Mouse (Mus musculus) left cerebral cortex, adult 2 months (tissue): ENCODE results near the gene Lnx1. TPM values are rescaled to one million over a fixed set of nuclear protein-coding genes. Genes with fewer than 3 reads are reported as not detected.

ENCODE experiments used
- DNase-seq, 2 experiments: peaks; one replicate each; pipeline ENCODE4 v3.0.0; 2021 to 2022; ENCODE audit warnings: low spot score in 2 of 2, mixed read lengths in 1 of 2; ENCODE audit errors: extremely low spot score in 1 of 2
- H3K27ac ChIP-seq: fragments of 200-600 bp; 2 replicates; pipeline ENCODE4 v1.8.1; 2022
- H3K4me3 ChIP-seq: fragments of 200-600 bp; 2 replicates; pipeline ENCODE4 v1.8.1; 2022
- CTCF ChIP-seq: fragments of 200-600 bp; IDR thresholded peaks from 2 replicates; pipeline ENCODE4 v1.8.1; 2022; ENCODE audit warnings: antibody characterized with exemption, mild to moderate bottlenecking, moderate library complexity
- intact Hi-C: fragments of 180-260 bp; cut with DNase I; formaldehyde crosslinking; loops from one replicate; pipeline ENCODE4 v1.15.1; 2025
- total RNA-seq, 2 experiments: library from RNA; stranded (reverse); gene quantifications; 2 replicates each; pipeline ENCODE4 v1.2.3; 2021

Gene Lnx1
- total RNA-seq, 2 experiments from 2014 or later: 24.8 to 25.5 TPM

GRCm38 (mm10) chr5:74721816-74722215 is 19.1 kb upstream of the Lnx1 start:
- DNase-seq: no peak
- Histone ChIP-seq H3K27ac (no peak overlapping the region), H3K4me3 (no peak overlapping the region)
- intact Hi-C loops: no loop called here
- no peak for TF ChIP-seq CTCF

DNA sequence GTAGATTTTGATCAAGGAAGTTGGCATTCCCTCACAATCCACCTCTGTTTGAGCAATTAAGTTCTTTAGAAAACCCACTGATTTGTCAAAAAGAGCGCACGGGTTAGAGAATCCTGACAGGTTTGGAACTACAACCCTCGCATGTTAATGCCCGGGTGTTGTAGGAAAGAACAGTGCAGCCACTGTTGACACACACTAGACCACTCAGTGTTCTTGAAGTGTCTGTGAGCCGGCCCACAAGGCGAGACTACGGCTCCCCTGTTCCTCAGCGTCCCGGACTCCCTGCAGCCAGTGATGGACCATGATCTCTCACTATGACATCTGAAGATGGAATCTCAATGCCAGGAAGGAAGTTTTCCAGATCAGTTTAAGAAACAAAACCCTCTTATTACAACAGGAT is 17.9 kb upstream of the Lnx1 start:
- intact Hi-C loops: no loop called here
- no peak for TF ChIP-seq CTCF
- peak in 1 of 2 experiments; percentile 13 for DNase-seq
- Histone ChIP-seq H3K27ac (no peak overlapping the region), H3K4me3 (no peak overlapping the region)

GRCm38 (mm10) chr5:74716165-74716564 is 13.5 kb upstream of the Lnx1 start:
- TF ChIP-seq CTCF: no peak
- H3K4me3 ChIP-seq: no peak overlapping the region
- no peak for DNase-seq
- intact Hi-C loops: no loop called here
- H3K27ac ChIP-seq: no peak overlapping the region

- intact Hi-C loops: no loop called here
- no peak overlapping the region for H3K4me3 ChIP-seq
- TF ChIP-seq CTCF: no peak
- no peak for DNase-seq
- H3K27ac ChIP-seq: no peak overlapping the region
Observed at GRCm38 (mm10) chr5:74712811-74713210, 10.1 kb upstream of the Lnx1 start.

DNA sequence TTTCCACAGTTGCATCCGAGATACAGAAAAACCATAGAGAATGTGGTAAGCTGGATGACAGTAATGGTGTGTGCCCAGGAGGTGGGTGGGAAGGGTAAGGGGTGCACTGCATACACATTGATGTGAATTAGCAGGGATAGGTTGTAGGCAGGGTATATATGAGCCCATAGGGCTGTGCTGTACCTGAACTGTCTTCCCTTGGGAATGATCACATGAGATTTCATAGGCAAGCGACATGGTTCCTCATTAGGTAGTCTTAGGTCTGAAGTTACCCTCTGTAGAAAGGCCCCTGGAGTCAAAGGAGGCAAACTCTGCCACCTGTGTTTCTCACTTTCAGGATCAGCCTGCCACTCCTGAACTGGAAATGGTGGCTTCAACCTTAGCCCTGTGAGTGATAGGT is 9.3 kb upstream of the Lnx1 start:
- Histone ChIP-seq H3K27ac (no peak overlapping the region), H3K4me3 (no peak overlapping the region)
- TF ChIP-seq CTCF: no peak
- DNase-seq: no peak
- intact Hi-C loops: no loop called here

- no peak overlapping the region for H3K27ac ChIP-seq
- intact Hi-C loops: no loop called here
- no peak for DNase-seq
- no peak overlapping the region for H3K4me3 ChIP-seq
- no peak for TF ChIP-seq CTCF
Observed at GRCm38 (mm10) chr5:74711056-74711455, 8.3 kb upstream of the Lnx1 start.

DNA sequence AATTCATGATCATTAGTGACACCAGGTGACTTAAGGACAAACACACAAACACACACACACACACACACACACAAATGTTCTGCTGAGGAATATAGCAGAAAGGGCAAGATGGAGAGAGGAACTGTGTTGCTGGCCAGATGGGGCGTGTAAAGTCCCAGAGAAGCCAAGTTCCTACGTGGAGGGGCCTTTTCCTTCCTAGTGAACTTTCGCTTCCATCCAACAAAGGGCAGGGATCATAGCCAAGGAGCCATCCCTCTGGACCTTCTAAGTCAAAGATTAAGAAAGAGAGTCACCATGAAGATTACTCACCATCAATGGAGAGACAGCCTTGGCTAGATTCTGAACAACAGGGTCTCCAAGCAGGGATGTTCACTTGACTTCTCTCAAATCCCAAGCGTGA is 7.5 kb upstream of the Lnx1 start:
- no peak for TF ChIP-seq CTCF
- DNase-seq: no peak
- H3K27ac ChIP-seq: no peak overlapping the region
- no peak overlapping the region for H3K4me3 ChIP-seq
- intact Hi-C loops: no loop called here

DNA sequence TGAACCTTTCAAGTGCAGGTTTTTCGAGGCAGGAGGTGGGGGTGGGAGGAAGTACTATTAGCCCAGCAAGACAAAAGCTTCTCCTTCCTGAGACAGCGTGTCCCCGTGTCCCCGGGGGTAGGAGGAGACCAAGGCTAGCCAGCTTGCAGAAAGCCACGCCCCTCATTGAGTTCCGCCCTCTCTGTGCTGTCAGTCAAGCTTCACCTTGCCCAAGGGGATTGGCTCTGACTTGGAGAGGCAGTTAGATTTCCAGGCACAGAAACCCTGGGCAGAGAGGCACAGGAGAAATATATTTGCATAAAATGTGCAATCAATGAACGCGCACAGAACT is 1.7 kb upstream of the Lnx1 start:
- no peak overlapping the region for H3K27ac ChIP-seq
- peak; percentile 22 to 28 for DNase-seq
- intact Hi-C loops: no loop called here
- TF ChIP-seq CTCF: no peak
- peak overlapping the region; percentile 27; the same call in 1 of the 2 replicates for H3K4me3 ChIP-seq

DNA sequence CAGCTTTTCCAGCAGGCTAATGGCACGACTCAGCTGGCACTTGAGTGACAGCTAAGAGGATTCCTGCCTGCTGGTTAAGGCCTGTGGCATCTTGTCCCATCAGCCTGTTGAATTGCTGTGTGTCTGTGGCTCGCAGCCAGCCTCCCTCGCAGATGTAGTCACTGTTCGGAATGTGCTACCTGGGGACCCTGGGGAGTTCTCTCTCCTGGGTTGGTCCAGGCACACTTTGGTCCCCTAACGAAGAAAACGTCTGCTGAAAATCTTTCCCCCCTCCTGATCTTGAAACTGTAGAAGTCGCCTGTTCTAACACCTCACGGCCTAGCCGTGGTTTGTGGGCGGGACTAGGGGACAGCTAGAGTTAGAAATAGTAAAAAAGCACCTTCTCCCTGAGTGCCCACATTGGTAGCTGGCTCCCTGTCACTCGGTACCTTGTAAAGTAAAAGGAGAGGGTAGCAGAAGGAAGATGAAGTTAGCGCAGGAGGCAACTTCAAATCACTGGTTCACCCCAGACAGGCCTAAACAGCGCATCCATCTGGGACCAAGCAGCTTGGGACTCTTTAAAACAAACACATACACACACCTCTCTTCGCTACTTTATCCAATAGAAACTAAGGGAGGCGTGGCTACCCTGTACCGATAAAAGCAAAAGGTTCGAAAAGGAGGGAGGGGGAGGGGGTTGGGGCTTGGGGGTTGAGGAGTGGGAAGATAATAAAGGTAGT is 1.2 kb upstream of the Lnx1 start:
- H3K4me3 ChIP-seq: peak overlapping the region; percentile 27; the same call in 1 of the 2 replicates
- no peak overlapping the region for H3K27ac ChIP-seq
- intact Hi-C loops: no loop called here
- no peak for TF ChIP-seq CTCF
- DNase-seq: no peak

- intact Hi-C loops: no loop called here
Observed at GRCm38 (mm10) chr5:74700918-74701317, 1.8 kb downstream of the Lnx1 start.

GRCm38 (mm10) chr5:74699673-74700072 is 3.0 kb downstream of the Lnx1 start:
- intact Hi-C loops: no loop called here
- Histone ChIP-seq H3K4me3 (no peak overlapping the region), H3K27ac (no peak overlapping the region)
- TF ChIP-seq CTCF: no peak
- no peak for DNase-seq

More at GRCm38 (mm10) chr5:74700918-74701317, 1.8 kb downstream of the Lnx1 start:
- TF ChIP-seq CTCF: no peak
- H3K27ac ChIP-seq: no peak overlapping the region
- no peak for DNase-seq
- no peak overlapping the region for H3K4me3 ChIP-seq

- H3K4me3 ChIP-seq: no peak overlapping the region
- TF ChIP-seq CTCF: no peak
- no peak overlapping the region for H3K27ac ChIP-seq
- intact Hi-C loops: no loop called here
- no peak for DNase-seq
Observed at GRCm38 (mm10) chr5:74697534-74697933, 5.2 kb downstream of the Lnx1 start.

GRCm38 (mm10) chr5:74694390-74694801 is 8.3 kb downstream of the Lnx1 start:
- Histone ChIP-seq H3K4me3 (no peak overlapping the region), H3K27ac (no peak overlapping the region)
- TF ChIP-seq CTCF: no peak
- intact Hi-C loops: no loop called here
- no peak for DNase-seq

DNA sequence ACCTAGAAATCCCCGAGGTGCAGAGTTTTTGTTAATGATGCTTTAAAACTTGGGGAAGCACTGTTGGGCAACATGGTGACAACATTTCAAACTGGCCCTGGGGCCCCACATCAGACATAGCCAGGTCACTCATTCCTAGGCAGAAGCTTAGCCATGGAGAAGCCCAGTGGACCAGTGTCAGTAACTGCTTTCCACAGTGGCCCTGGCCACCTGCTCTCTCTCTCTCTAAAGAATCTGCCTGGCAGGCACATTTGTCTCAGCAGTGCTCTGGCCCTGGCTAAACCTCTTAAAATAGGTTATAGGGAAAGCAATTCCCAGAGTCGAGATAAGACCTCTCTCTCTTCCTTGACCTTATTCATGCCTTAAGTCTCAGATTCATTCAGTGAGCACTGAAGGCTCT is 8.9 kb downstream of the Lnx1 start:
- intact Hi-C loops: no loop called here
- no peak overlapping the region for H3K4me3 ChIP-seq
- H3K27ac ChIP-seq: no peak overlapping the region
- DNase-seq: no peak
- no peak for TF ChIP-seq CTCF
